Mouse (Mus musculus) midbrain, embryonic 14.5 days (tissue): Measurements from ENCODE around the gene Exph5. TPM values are rescaled to one million over a fixed set of nuclear protein-coding genes. Genes with fewer than 3 reads are reported as not detected.

Experiments used
- ATAC-seq: fragments of 200-750 bp; cut with Nextera tagmentation; 2 replicates; pipeline ENCODE4 v1.8.0; 2017; ENCODE audit warnings: moderate number of reproducible peaks, moderate library complexity; ENCODE audit not compliant: low FRiP score, low TSS enrichment
- DNase-seq: peaks from one replicate; pipeline ENCODE4 v3.0.0-alpha.2; 2015
- H3K27ac ChIP-seq: fragments of 300-500 bp; sonication (generic); replicated peaks from 2 replicates; pipeline ENCODE4 v1.5.1; 2014; ENCODE audit warnings: mild to moderate bottlenecking, low read depth, low read length, moderate library complexity
- H3K27me3 ChIP-seq: fragments of 300-500 bp; sonication (generic); 2 replicates; pipeline ENCODE4 v1.6.1; 2014; ENCODE audit warnings: low read length, control low read depth, mixed read lengths; ENCODE audit not compliant: control insufficient read depth, insufficient read depth
- H3K36me3 ChIP-seq: fragments of 300-500 bp; sonication (generic); 2 replicates; pipeline ENCODE4 v1.6.1; 2014; ENCODE audit warnings: low read length, control low read depth; ENCODE audit not compliant: control insufficient read depth, insufficient read depth
- H3K4me1 ChIP-seq: fragments of 300-500 bp; sonication (generic); 2 replicates; pipeline ENCODE4 v1.6.1; 2014; ENCODE audit warnings: mild to moderate bottlenecking, antibody characterized with exemption, low read length, control low read depth; ENCODE audit not compliant: control insufficient read depth, insufficient read depth
- H3K4me2 ChIP-seq: fragments of 300-500 bp; sonication (generic); 2 replicates; pipeline ENCODE4 v1.6.1; 2014; ENCODE audit warnings: mild to moderate bottlenecking, low read length, moderate library complexity
- H3K4me3 ChIP-seq: fragments of 300-500 bp; sonication (generic); replicated peaks from 2 replicates; pipeline ENCODE4 v1.5.1; 2014; ENCODE audit warnings: low read depth, low read length
- H3K9ac ChIP-seq: fragments of 300-500 bp; sonication (generic); replicated peaks from 2 replicates; pipeline ENCODE4 v1.6.1; 2014; ENCODE audit warnings: mild to moderate bottlenecking, low read length, moderate library complexity
- H3K9me3 ChIP-seq: fragments of 300-500 bp; sonication (generic); 2 replicates; pipeline ENCODE4 v1.6.1; 2016; ENCODE audit warnings: low read length, control low read depth, mixed read lengths; ENCODE audit not compliant: control insufficient read depth
- WGBS: fragments of 180-500 bp; shearing (Covaris S2); extraction: QIAGEN DNeasy Blood & Tissue Kit; methylation state at CpG from one replicate; pipeline ENCODE4 v1.1.7; 2014; 5-methylcytosine and 5-hydroxymethylcytosine counted together
- polyA plus RNA-seq: library from polyadenylated mRNA; unstranded; fragments of >200 nt; fragmentation: Nextera tagmentation; extraction: Ambion mirVana; gene quantifications from 2 replicates; pipeline ENCODE4 v1.2.1, GENCODE M21; 2014

Exph5 gene
- polyA plus RNA-seq, 1 experiment from 2014 or later: 0.79 TPM

DNA sequence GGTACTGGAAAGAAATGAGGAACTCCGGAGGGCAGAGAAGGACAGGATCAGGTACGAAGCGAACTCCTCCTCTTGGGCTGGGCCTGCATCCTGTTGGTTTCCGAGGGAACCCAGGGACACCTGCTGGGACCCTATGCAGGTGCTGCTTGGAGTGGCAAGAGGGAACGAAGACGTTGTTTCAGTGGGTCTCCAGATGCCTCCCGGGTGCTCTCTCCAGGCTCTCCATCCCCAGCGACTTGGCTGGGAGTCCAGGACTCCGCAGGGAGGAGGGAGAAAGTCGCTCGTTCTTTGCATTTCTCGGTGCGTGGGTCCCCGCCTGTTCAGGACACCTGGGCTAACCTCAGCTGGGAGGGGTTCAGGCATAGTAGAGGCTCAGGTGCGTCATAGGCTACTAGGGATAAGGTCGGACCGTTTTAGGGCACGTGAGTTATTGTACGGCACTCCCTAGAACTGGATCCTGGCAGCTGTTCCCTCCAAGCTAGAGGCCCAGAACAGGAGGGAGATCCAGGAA lies 386 bp downstream of the Exph5 start:
- no peak for ATAC-seq
- peaks cover 7% of the 10 kb centered on the region; the same call in 1 of the 2 replicates for H3K4me1 ChIP-seq
- H3K9ac ChIP-seq: peak overlapping the region; percentile 31; the same call in 1 of the 2 replicates
- peak overlapping the region; percentile 32 for H3K4me3 ChIP-seq
- H3K36me3 ChIP-seq: no peaks in the 10 kb centered on the region
- no peaks in the 10 kb centered on the region for H3K9me3 ChIP-seq
- WGBS: 6% methylated on average over 19 of the region's 19 CpGs
- peak overlapping the region; percentile 71 for H3K4me2 ChIP-seq
- H3K27ac ChIP-seq: no peak overlapping the region
- H3K27me3 ChIP-seq: no peaks in the 10 kb centered on the region; the same call in 1 of the 2 replicates
- no peak for DNase-seq

DNA sequence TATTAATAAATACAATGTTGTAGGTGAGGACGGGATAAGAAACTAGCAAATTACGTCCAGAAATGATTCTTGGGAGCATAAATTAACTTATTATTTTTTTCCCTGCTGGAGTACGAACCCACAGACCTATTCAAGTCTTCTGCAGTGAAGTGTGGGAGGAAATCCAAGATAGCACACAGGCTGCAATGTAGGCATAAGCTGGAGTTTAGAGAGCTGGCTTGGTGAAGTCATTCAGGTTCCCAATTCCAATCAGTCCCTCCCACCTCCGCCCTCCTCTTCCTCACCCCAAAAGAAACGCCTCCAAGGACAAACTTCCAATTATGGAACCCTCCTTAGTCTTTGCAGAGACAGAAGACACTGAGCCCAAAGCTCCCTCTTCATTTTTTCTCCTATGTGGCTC lies 945 bp downstream of the Exph5 start:
- Histone ChIP-seq H3K36me3 (no peaks in the 10 kb centered on the region), H3K9ac (no peak overlapping the region), H3K4me2 (peak overlapping the region; percentile 71), H3K27ac (no peak overlapping the region), H3K27me3 (no peaks in the 10 kb centered on the region; the same call in 1 of the 2 replicates), H3K9me3 (no peaks in the 10 kb centered on the region), H3K4me3 (no peak overlapping the region), H3K4me1 (peaks cover 7% of the 10 kb centered on the region; the same call in 1 of the 2 replicates)
- DNase-seq (no peak), ATAC-seq (no peak)
- 73% methylated on average over 5 of the region's 5 CpGs for WGBS

DNA sequence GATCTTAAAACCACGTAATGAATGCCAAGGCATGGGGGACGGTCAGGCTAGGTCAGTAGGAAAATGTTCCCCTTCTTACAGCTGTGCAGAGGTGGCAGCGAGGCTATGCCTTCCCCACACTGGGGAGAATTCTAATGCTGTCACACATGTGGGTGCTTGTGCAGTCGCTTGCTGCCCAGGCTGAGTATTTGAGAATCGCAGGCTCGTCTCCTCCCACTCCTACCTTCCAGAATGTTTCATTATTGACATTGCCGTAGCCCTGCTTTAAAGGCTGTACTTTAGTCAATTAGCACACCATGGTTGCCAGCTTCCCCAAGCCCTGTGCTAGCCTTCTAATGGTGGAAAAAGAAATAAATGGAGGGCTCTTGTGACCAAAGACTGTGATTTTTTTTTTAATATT lies 6.4 kb downstream of the Exph5 start:
- Histone ChIP-seq H3K27ac (no peak overlapping the region), H3K27me3 (no peaks in the 10 kb centered on the region), H3K9ac (no peak overlapping the region), H3K4me1 (no peaks in the 10 kb centered on the region), H3K4me2 (no peak overlapping the region), H3K36me3 (no peaks in the 10 kb centered on the region), H3K9me3 (no peaks in the 10 kb centered on the region), H3K4me3 (no peak overlapping the region)
- no peak for DNase-seq
- 84% methylated on average over 7 of the region's 7 CpGs for WGBS
- no peak for ATAC-seq

DNA sequence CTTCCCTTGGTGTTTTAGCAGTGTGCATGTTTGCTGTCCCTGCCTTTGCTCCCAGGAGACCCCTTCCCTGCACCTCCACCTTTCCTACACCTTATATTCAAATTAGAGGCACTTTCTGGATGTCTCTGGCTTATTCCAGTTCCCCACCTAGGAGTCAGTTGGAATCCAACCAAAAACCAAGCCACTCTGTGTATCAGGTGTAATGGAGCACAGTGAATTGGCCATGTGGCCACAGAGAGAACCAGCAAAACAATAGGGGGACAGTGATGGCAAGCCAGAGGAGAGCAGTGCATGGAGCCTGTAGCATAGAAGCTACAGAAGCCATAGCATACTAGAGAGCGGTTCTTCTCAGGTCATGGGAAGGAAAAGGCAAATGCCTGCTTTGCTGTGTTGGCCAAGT lies 11.5 kb downstream of the Exph5 start:
- H3K36me3 ChIP-seq: no peaks in the 10 kb centered on the region
- DNase-seq (no peak), ATAC-seq (no peak)
- H3K9me3 ChIP-seq: no peaks in the 10 kb centered on the region
- no peak overlapping the region for H3K27ac ChIP-seq
- H3K27me3 ChIP-seq: no peaks in the 10 kb centered on the region
- no peak overlapping the region for H3K4me3 ChIP-seq
- 100% methylated on average over 1 of the region's 1 CpGs for WGBS
- H3K4me1 ChIP-seq: no peaks in the 10 kb centered on the region
- H3K9ac ChIP-seq: no peak overlapping the region
- no peak overlapping the region for H3K4me2 ChIP-seq

DNA sequence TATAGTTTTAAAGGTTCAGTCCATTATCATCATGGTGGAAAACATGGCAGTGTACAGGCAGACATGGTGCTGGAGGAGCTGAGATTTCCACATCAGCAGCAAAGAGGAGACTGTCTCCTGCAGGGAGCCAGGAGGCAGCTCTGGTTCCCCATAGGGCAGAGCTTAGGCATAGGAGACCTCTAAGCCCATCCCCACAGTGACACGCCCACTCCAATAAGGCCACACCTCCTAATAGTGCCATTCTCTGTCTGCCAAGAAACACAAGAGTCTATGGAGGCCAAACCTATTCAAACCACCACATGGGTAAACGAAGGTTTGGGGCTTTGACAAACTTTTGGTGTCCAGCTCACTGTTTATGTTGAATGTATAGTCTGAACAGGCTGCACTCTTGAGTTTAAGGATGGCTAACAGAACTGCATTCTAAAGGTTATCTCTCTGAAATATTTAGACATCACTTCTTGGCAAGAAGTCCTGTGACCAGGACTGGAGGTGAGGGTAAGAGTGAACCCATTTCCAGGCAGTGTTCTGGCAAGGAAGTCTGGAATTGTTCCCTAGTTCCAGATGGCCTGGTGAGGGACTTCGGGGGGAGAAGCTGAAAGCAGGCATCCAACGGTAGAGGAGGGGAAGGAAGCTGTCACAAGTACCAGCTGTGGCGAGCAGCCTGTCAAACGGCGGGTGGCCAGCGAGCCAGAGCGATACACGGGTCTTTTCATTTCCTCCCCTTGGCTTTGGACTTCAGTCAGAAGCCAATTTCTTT lies 19.6 kb downstream of the Exph5 start:
- H3K27ac ChIP-seq: no peak overlapping the region
- ATAC-seq (no peak), DNase-seq (peak; percentile 10)
- H3K4me3 ChIP-seq: no peak overlapping the region
- no peaks in the 10 kb centered on the region for H3K4me1 ChIP-seq
- H3K9ac ChIP-seq: no peak overlapping the region
- H3K36me3 ChIP-seq: no peaks in the 10 kb centered on the region
- no peaks in the 10 kb centered on the region for H3K9me3 ChIP-seq
- H3K27me3 ChIP-seq: no peaks in the 10 kb centered on the region
- WGBS: 66% methylated on average over 10 of the region's 10 CpGs
- H3K4me2 ChIP-seq: no peak overlapping the region

DNA sequence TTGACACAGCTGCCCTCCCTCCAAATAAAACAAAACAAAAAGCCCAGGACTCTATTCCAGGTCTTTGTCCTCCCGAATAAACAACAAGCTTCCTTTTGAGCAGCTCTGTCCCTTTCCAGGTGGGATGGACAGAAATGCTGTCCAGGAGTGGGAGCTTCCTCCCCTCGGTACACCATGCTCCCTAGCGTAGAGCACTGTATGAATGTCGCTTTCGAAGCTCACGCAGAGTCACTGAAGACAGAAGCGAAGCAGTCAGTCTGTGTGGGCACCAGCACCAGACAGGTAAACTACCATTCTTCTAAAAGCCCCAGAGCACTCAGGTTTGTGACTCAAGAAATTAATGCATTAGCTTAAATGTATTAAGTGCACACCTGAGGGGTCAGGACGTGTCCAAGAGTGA lies 20.2 kb downstream of the Exph5 start:
- Histone ChIP-seq H3K36me3 (no peaks in the 10 kb centered on the region), H3K27me3 (no peaks in the 10 kb centered on the region), H3K27ac (no peak overlapping the region), H3K9me3 (no peaks in the 10 kb centered on the region), H3K4me1 (no peaks in the 10 kb centered on the region), H3K4me2 (no peak overlapping the region), H3K9ac (no peak overlapping the region), H3K4me3 (no peak overlapping the region)
- ATAC-seq (no peak), DNase-seq (no peak)
- 84% methylated on average over 8 of the region's 8 CpGs for WGBS

DNA sequence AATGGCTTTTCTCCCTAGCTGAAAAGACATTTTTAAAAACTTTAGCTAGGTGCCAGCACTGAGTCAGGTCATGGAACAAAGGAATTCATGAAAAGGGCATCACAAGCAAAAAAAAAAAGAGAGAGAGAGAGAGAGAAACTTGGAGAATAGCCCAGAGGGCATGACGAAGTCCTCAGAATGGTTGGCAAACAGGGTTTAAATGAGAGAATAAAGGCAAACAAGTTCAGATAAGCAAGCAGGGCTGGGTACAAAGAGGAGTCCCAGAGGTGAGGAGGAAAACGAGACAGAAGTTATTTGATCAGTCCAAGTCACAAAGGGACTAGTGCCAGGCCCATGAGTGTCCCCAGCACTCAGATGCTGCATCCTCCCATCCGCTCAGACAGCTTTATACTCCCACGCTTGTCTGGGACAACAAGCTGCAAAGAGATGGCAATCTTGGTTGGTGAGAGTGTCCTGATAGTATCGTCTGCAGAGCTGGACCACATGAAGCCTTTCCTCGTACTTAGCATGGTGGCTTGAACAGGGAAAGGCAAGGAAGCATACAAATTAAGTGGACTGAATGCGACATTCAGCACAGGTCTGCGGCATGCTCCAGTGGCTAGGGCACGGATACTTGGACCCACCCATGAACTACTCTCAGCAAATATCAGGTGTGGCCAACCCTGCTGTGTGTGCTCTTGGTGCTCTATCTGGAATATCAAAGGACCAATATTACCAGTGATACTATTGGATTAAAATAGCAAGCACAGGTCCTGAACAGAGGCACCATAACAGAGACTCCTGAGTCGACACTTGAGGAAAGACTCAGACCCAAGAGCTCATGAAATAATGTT lies 22.2 kb downstream of the Exph5 start:
- H3K36me3 ChIP-seq: no peaks in the 10 kb centered on the region
- ATAC-seq (no peak), DNase-seq (peak; percentile 14)
- no peaks in the 10 kb centered on the region for H3K27me3 ChIP-seq
- H3K4me3 ChIP-seq: no peak overlapping the region
- H3K4me1 ChIP-seq: no peaks in the 10 kb centered on the region
- no peak overlapping the region for H3K27ac ChIP-seq
- H3K9ac ChIP-seq: no peak overlapping the region
- 80% methylated on average over 10 of the region's 10 CpGs for WGBS
- no peak overlapping the region for H3K4me2 ChIP-seq
- H3K9me3 ChIP-seq: no peaks in the 10 kb centered on the region

DNA sequence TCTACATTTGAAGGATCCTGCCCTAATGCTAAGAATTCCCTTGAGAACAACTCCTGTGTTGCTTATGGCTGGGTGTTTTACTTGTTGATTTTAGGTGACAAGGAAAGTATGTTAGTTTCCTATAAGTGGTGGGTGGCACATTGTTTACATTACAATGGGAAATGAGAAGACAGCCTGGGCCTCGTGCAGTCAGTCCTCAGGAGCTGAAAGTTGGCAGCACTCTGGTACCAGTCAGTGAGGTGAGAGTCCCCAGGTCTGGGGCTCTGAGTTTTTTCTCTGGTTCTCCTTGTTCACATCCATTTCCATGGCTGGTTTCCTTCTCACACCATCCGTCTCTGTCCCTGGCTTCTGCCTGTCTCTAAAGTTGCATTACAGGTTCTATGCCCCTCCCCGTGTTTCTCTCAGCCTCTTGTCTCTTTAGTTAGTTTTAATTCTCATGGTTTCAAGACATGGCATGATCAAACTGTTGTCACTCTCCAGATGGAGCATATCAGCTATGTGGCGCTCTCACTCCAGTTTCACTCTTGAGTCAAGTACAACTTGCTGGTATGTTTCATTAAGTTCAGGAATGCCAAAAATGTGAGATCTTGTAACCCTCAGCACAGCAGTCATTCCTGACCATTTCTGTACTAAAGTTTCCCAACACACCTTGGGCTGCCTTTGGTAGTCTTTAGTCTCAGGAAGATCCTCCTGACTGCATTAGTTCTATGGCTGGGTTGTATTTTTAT lies 24.1 kb downstream of the Exph5 start:
- ATAC-seq (no peak), DNase-seq (no peak)
- Histone ChIP-seq H3K4me2 (no peak overlapping the region), H3K4me1 (no peaks in the 10 kb centered on the region), H3K36me3 (no peaks in the 10 kb centered on the region), H3K27ac (no peak overlapping the region), H3K4me3 (no peak overlapping the region), H3K9ac (no peak overlapping the region), H3K27me3 (no peaks in the 10 kb centered on the region), H3K9me3 (no peaks in the 10 kb centered on the region)
- 72% methylated on average over 4 of the region's 4 CpGs for WGBS
